Mouse (Mus musculus) intestine, postnatal 0 days (tissue): ENCODE data around the gene Pde4d. TPM values are rescaled to one million over a fixed set of nuclear protein-coding genes. Genes with fewer than 3 reads are reported as not detected.

ENCODE experiments used
- ATAC-seq: fragments of 200-750 bp; cut with Nextera tagmentation; 2 replicates; pipeline ENCODE4 v1.8.0; 2017; ENCODE audit warnings: mild to moderate bottlenecking, moderate TSS enrichment, moderate library complexity
- H3K27ac ChIP-seq: fragments of 300-500 bp; sonication (generic); 2 replicates; pipeline ENCODE4 v1.5.1; 2014; ENCODE audit warnings: mild to moderate bottlenecking, low read depth, low read length, moderate library complexity
- H3K27me3 ChIP-seq: fragments of 300-500 bp; sonication (generic); replicated peaks from 2 replicates; pipeline ENCODE4 v1.6.1; 2014; ENCODE audit warnings: low read length, mixed read lengths; ENCODE audit not compliant: control insufficient read depth, insufficient read depth
- H3K36me3 ChIP-seq: fragments of 300-500 bp; sonication (generic); 2 replicates; pipeline ENCODE4 v1.6.1; 2014; ENCODE audit warnings: mild to moderate bottlenecking, moderate library complexity; ENCODE audit not compliant: control insufficient read depth, insufficient read depth
- H3K4me1 ChIP-seq: fragments of 300-500 bp; sonication (generic); replicated peaks from 2 replicates; pipeline ENCODE4 v1.6.1; 2014; ENCODE audit warnings: antibody characterized with exemption, low read length, mixed read lengths; ENCODE audit not compliant: control insufficient read depth, insufficient read depth
- H3K4me2 ChIP-seq: fragments of 300-500 bp; sonication (generic); replicated peaks from 2 replicates; pipeline ENCODE4 v1.6.1; 2014; ENCODE audit warnings: low read depth, mild to moderate bottlenecking, moderate library complexity
- H3K4me3 ChIP-seq: fragments of 300-500 bp; sonication (generic); 2 replicates; pipeline ENCODE4 v1.5.1; 2014; ENCODE audit warnings: low read depth, low read length
- H3K9ac ChIP-seq: fragments of 300-500 bp; sonication (generic); 2 replicates; pipeline ENCODE4 v1.6.1; 2014; ENCODE audit warnings: mild to moderate bottlenecking, low read depth, low read length
- H3K9me3 ChIP-seq: fragments of 300-500 bp; sonication (generic); 2 replicates; pipeline ENCODE4 v1.6.1; 2016; ENCODE audit warnings: mixed run types; ENCODE audit not compliant: control insufficient read depth
- CTCF ChIP-seq: sonication (generic); IDR thresholded peaks from 2 replicates; pipeline ENCODE4 v1.5.1; 2016; ENCODE audit warnings: low read depth, mild to moderate bottlenecking, control low read depth, antibody characterized with exemption, moderate library complexity
- WGBS: fragments of 180-500 bp; shearing (Covaris S2); extraction: QIAGEN DNeasy Blood & Tissue Kit; methylation state at CpG from one replicate; pipeline ENCODE4 v1.1.7; 2014; 5-methylcytosine and 5-hydroxymethylcytosine counted together
- polyA plus RNA-seq: library from polyadenylated mRNA; unstranded; fragments of >200 nt; fragmentation: Nextera tagmentation; extraction: Ambion mirVana; gene quantifications from 2 replicates; pipeline ENCODE4 v1.2.1, GENCODE M21; 2015

Pde4d gene
- polyA plus RNA-seq, 1 experiment from 2014 or later: 17.8 TPM

GRCm38 (mm10) chr13:109827341-109827740, 1377.6 kb downstream of the Pde4d start:
- Histone ChIP-seq H3K27me3 (no peaks in the 10 kb centered on the region), H3K4me2 (no peak overlapping the region), H3K9ac (no peak overlapping the region), H3K4me1 (peaks cover 8% of the 10 kb centered on the region; the same call in 1 of the 2 replicates), H3K4me3 (no peak overlapping the region), H3K36me3 (no peaks in the 10 kb centered on the region), H3K27ac (no peak overlapping the region), H3K9me3 (no peaks in the 10 kb centered on the region)
- TF ChIP-seq CTCF: no peak
- WGBS: 72% methylated on average over 6 of the region's 6 CpGs
- no peak for ATAC-seq

- Histone ChIP-seq H3K36me3 (no peaks in the 10 kb centered on the region), H3K9ac (no peak overlapping the region), H3K27ac (no peak overlapping the region), H3K9me3 (no peaks in the 10 kb centered on the region), H3K27me3 (no peaks in the 10 kb centered on the region), H3K4me1 (peaks cover 8% of the 10 kb centered on the region; the same call in 1 of the 2 replicates), H3K4me2 (no peak overlapping the region), H3K4me3 (no peak overlapping the region)
- 84% methylated on average over 3 of the region's 3 CpGs for WGBS
- no peak for ATAC-seq
- no peak for TF ChIP-seq CTCF
Observed at GRCm38 (mm10) chr13:109827909-109828308, 1378.2 kb downstream of the Pde4d start.

- 66% methylated on average over 3 of the region's 3 CpGs for WGBS
- Histone ChIP-seq H3K9me3 (no peaks in the 10 kb centered on the region), H3K4me3 (no peak overlapping the region), H3K4me1 (peaks cover 4% of the 10 kb centered on the region; the same call in 1 of the 2 replicates), H3K4me2 (no peak overlapping the region), H3K36me3 (no peaks in the 10 kb centered on the region), H3K27ac (no peak overlapping the region), H3K27me3 (no peaks in the 10 kb centered on the region), H3K9ac (no peak overlapping the region)
- no peak for ATAC-seq
- no peak for TF ChIP-seq CTCF
Observed at GRCm38 (mm10) chr13:109829444-109829843, 1379.7 kb downstream of the Pde4d start.

- H3K27ac ChIP-seq: no peak overlapping the region
- no peak overlapping the region for H3K4me2 ChIP-seq
- no peak for TF ChIP-seq CTCF
- no peaks in the 10 kb centered on the region for H3K36me3 ChIP-seq
- no peaks in the 10 kb centered on the region for H3K4me1 ChIP-seq
- no peaks in the 10 kb centered on the region for H3K9me3 ChIP-seq
- H3K27me3 ChIP-seq: no peaks in the 10 kb centered on the region
- 94% methylated on average over 3 of the region's 3 CpGs for WGBS
- H3K9ac ChIP-seq: no peak overlapping the region
- ATAC-seq: no peak
- no peak overlapping the region for H3K4me3 ChIP-seq
Observed at GRCm38 (mm10) chr13:109834935-109835334, 1385.2 kb downstream of the Pde4d start.

- no peak overlapping the region for H3K4me2 ChIP-seq
Observed at GRCm38 (mm10) chr13:109837453-109837852, 1387.7 kb downstream of the Pde4d start.

GRCm38 (mm10) chr13:109837921-109838320, 1388.2 kb downstream of the Pde4d start:
- no peak overlapping the region for H3K27ac ChIP-seq

More at GRCm38 (mm10) chr13:109837453-109837852, 1387.7 kb downstream of the Pde4d start:
- no peaks in the 10 kb centered on the region for H3K27me3 ChIP-seq
- no peak for ATAC-seq
- no peak for TF ChIP-seq CTCF
- H3K4me3 ChIP-seq: no peak overlapping the region
- no peaks in the 10 kb centered on the region for H3K4me1 ChIP-seq
- H3K36me3 ChIP-seq: no peaks in the 10 kb centered on the region
- H3K9ac ChIP-seq: no peak overlapping the region
- no peaks in the 10 kb centered on the region for H3K9me3 ChIP-seq
- no peak overlapping the region for H3K27ac ChIP-seq
- WGBS: 83% methylated on average over 11 of the region's 11 CpGs

GRCm38 (mm10) chr13:109840251-109840650, 1390.5 kb downstream of the Pde4d start:
- no peak overlapping the region for H3K9ac ChIP-seq
- H3K27me3 ChIP-seq: no peaks in the 10 kb centered on the region
- no peak overlapping the region for H3K4me3 ChIP-seq
- no peaks in the 10 kb centered on the region for H3K36me3 ChIP-seq
- H3K4me2 ChIP-seq: no peak overlapping the region
- H3K4me1 ChIP-seq: no peaks in the 10 kb centered on the region
- no peak overlapping the region for H3K27ac ChIP-seq
- H3K9me3 ChIP-seq: no peaks in the 10 kb centered on the region
- no peak for ATAC-seq
- WGBS: 21% methylated on average over 2 of the region's 2 CpGs
- TF ChIP-seq CTCF: no peak

More at GRCm38 (mm10) chr13:109837921-109838320, 1388.2 kb downstream of the Pde4d start:
- Histone ChIP-seq H3K9me3 (no peaks in the 10 kb centered on the region), H3K27me3 (no peaks in the 10 kb centered on the region), H3K36me3 (no peaks in the 10 kb centered on the region), H3K4me3 (no peak overlapping the region), H3K4me2 (no peak overlapping the region), H3K9ac (no peak overlapping the region), H3K4me1 (no peaks in the 10 kb centered on the region)
- 91% methylated on average over 7 of the region's 7 CpGs for WGBS
- ATAC-seq: no peak
- TF ChIP-seq CTCF: no peak
